Mouse (Mus musculus) adrenal gland, postnatal 25 days (tissue): ENCODE results near the gene Shroom4. TPM values are rescaled to one million over a fixed set of nuclear protein-coding genes. Genes with fewer than 3 reads are reported as not detected.
"Not testable (repeated sequence)": the region's sequence is repeated elsewhere in the genome, so short reads cannot be mapped to it uniquely, and the experiment has no call there.

ENCODE experiments used
- DNase-seq: peaks from one replicate; pipeline ENCODE4 v3.0.0; 2021; ENCODE audit warnings: mixed read lengths
- long read RNA-seq: library from polyadenylated mRNA; stranded (forward); transcript quantifications from one replicate; pipeline ENCODE4 v2.0.0, GENCODE M21; 2021
- total RNA-seq: library from RNA; stranded (reverse); gene quantifications from 2 replicates; pipeline ENCODE4 v1.2.3, GENCODE M21; 2021

Gene Shroom4
- 10.9 and 12.7 TPM in 2 replicates for total RNA-seq
- long read RNA-seq, partial matches to known transcripts: 0 of 1 reads
- long read RNA-seq, other reads (novel, unspliced or antisense): 1 of 1 reads

GRCm38 (mm10) chrX:6399626-6400397 is at the start of gene Shroom4:
Gene Shroom4 (plus strand): TSS chrX:6399854.
- DNase-seq: peak; percentile 75

GRCm38 (mm10) chrX:6356876-6357275 is 42.8 kb upstream of the Shroom4 start:
- no peak for DNase-seq

DNA sequence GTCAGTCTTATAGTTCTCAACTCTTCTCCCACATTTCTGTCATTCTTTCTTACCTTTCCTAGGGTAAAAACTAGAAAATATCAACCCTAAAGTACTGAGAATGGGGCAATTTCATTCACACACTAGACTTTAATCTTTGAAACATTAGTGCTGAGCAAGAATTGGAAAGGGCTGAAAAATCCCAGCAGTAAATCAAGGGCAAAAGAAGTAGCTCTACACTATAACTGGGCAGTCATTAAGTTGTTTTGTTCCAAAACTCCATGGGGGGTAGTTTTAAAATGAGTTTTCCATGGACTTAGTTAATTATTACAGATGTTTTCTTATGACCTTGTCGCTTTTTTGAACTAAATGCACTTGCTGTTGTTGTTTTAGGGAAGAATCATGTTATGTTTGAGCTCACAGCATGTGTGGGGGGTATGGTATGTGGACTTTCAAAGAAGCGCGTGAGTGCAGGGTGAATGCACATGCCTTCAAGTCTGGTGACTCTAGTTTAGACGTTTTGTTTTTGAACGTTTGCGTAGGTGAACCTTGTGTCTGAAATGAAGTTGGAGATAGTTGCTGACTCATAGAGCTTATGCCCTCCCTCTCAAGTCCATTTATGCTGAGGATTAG is 42.0 kb upstream of the Shroom4 start:
- no peak for DNase-seq

GRCm38 (mm10) chrX:6368822-6369221 is 30.8 kb upstream of the Shroom4 start:
- no peak for DNase-seq

DNA sequence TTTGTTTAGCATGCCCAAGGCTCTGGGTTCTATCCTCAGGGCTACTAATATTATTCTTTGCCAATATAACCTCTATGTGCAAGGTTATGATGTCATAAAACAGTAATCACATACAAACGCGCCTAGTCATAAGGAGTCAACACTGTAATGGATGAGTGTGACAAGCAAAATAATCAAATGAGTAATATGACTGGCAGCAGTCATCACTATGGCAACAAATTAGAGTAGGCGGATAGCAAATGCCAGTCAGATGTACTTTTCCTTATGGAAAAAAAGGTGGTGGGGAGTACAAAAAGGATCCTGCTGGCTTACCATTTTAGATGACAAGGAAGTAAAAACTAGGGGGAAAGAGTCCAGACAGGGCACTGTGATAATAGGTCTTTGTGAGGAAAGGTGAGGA is 28.9 kb upstream of the Shroom4 start:
- DNase-seq: no peak

- DNase-seq: no peak
Observed at GRCm38 (mm10) chrX:6393861-6394260, 5.8 kb upstream of the Shroom4 start.

DNA sequence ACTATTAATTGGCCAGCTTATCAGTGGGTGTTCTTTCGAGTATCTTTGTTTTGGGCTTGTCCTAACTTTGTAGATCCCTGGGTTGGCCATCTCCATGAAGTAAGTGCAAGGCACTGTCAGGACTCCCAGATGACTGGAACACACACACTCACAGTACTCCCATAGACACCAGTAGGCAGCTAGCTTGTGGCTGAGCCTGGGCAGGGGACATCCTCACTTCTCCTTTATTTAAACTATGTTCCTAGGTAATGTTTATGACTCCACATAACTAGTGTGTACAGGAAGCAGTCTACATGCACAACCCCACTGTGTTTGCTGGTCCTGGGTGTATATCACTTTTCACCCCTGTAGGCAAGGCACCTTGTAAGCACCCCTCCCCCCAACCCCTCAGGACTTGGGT is 461 bp upstream of the Shroom4 start:
- DNase-seq: no peak

DNA sequence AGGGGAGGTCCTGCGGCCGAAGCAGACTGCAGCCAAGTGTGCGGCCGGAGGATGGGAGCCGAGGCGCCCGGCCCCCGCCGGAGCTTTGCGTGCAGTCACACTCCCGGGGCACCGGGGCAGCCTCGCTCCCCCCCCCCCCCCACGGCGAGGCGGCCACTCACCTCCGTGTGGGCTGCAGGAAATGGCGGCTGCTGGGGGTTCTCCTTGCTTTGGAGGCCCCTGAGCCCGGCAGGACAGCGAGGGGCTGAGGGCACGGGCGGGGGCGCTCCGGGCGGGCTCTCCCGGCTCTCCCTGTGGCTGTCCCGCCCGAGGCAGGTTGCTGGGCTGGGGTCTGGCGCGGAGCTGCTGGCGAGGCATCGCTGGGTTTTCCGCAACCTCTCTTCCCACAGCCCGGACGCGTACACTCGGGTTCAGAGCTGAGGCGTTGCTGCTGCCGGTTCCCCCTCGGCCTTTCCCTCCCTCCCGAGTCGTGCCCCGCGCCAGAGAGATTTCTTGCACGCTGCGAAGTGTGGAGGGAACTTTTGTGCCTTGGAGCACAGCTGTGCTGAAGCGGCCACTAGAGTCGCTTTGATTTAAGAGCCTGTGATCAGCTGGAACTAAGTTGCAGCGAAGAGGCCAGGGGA is 855 bp downstream of the Shroom4 start:
- peak; percentile 22 for DNase-seq

DNA sequence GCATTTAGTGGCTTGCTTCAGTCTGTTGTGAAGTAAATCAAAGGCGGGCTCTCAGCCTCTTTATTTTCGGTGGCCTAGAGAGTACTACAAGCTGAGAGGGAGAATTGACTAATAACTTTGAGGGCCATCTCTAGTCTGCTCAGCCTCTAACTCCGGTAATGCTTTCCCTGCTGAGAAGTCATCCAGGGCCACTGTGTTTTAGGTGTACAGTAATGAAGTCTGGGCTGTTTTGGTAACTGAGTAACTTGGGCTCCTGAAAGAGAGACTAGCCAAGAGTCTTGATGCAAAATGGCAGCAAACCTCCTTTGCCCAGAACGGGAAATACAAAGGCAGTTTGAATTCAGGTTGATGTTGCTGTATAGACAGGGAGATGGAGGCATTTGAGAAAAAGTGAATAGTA is 3.3 kb downstream of the Shroom4 start:
- DNase-seq: no peak

DNA sequence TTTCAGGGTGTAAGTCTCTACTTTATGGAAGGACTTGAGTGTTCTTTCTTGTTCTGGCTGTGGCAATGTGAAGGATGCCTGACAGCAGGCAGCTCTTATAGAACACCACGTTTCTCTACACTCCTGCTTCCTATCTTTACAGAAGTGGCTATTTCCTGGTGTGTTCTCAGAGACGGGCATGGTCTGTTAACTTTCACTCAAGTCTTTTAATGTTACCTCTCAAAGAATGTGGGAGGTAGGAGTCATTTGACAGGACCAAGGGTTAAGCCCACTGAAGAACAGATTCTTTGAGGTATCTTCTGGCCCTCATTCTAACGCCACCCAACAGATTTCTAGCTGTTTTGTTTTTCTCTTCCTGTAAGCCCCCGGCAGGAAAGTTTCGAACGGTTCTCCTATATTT is 9.5 kb downstream of the Shroom4 start:
- no peak for DNase-seq

- DNase-seq: no peak
Observed at GRCm38 (mm10) chrX:6415412-6415811, 15.8 kb downstream of the Shroom4 start.

- DNase-seq: no peak
Observed at GRCm38 (mm10) chrX:6415936-6416335, 16.3 kb downstream of the Shroom4 start.

DNA sequence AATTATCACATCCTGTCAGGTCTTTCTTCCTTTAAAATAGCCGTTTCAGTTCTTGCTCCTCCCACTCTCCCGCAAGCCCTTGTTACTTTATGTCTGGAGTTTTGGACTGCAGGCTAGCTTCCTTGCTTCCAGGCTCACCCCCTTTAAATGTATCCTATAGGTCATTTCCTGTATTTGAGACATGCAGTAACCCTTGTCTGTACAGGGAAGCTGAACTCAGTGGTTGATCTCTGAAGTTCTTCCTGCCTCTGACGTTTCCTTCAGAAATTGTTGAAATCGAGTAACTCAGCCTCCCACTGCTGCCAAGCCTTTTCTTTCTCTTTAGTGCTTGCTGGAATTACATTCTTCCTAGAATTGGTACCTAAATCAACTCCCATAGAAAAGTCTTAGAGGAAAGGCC is 18.5 kb downstream of the Shroom4 start:
- DNase-seq: no peak

DNA sequence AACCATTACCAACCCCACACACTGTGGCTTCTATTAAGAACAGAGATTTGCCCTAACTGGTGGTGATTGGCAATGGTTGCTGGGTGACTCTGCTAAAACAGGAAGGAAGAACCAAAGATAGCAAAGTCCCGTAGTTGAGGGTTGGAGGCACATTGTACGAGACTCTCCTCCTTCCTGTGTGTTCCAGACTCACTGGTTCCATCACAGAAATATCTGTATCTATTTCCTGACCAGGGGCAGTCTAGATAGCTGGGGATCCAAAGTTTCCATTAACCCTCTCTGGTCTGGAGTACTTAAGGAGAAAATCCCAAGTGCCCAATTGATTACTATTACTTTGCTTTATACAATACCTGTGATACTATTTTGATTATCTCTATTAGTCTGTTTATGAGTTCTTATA is 35.6 kb downstream of the Shroom4 start:
- DNase-seq: no peak

DNA sequence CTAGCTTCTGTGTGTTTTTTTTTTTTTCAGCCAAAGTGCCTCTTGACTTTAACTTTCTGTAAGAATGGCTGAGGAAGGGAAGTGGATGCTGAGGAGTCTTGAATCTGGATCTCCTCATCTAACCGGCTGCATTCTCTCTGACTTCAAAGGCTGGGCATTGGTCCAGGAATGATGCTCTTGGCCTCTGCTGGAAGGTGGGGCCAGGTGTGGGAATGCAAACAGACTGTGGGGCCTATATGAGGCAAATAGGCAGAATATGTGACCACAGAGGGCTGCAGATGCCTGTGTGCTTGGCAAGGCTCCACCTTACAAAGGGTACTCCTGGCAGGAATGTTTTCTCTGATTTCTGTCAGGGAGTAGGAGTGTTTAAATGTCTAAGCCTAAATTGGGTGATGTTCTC is 46.8 kb downstream of the Shroom4 start:
- no peak for DNase-seq

DNA sequence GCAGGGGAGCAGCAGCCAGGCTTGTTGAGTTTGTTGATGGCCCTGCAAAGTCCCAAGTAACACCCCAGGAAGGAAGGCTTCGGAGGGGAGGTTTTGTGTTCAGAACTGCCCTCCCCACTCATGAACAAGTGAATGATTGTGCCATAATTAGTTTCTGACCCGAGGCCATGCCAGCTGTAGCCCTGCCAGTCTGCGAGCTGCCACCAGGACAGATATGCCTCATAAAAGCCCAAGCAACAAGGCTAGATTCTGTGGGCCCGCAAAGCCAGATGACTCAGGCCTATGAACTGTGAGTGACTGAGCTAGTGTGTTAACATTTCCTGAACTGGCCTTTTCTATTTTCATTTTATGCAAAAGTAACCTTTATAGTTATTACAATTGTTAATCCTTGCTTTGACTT is 48.3 kb downstream of the Shroom4 start:
- DNase-seq: peak; percentile 33

- no peak for DNase-seq
Observed at GRCm38 (mm10) chrX:6453220-6453619, 53.6 kb downstream of the Shroom4 start.

- DNase-seq: not testable (repeated sequence)
Observed at GRCm38 (mm10) chrX:6469251-6469650, 69.6 kb downstream of the Shroom4 start.

DNA sequence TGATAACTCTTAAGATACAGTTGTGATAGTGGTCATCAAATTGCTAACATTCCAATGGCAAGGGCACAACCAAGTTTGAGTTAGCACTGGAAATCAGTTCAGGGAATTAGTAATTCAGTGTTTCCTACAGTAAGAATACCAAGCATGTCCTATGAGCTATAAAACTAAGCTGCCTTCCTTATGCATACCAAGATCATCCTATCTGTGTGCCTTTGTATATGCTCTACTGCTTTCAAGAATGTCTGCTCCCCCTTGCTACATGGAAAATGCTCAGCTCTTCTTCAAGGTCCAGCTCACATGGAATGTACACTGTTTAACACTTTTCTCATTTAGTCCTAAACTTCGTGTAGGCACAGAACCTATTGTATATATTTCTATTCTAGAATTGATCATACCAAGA is 72.9 kb downstream of the Shroom4 start:
- DNase-seq: not testable (repeated sequence)

- no peak for DNase-seq
Observed at GRCm38 (mm10) chrX:6475177-6475576, 75.5 kb downstream of the Shroom4 start.

DNA sequence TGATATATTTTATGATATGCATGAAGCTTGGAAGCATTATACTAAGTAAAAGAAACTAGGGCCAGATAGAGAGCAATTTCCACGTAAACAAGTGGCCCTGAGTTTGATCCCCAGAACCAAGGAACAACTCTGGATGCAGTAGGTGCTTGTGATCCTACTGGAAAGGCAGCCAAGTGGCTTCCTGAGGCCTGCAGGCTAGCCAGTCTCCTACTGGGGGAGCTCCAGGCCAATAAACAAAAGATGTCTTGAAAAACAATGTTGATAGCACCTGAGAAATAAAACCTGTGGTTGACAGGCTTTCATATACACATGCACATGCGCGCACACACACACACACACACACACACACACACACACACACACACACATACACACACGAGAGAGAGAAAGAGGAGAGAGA is 82.6 kb downstream of the Shroom4 start:
- no peak for DNase-seq

DNA sequence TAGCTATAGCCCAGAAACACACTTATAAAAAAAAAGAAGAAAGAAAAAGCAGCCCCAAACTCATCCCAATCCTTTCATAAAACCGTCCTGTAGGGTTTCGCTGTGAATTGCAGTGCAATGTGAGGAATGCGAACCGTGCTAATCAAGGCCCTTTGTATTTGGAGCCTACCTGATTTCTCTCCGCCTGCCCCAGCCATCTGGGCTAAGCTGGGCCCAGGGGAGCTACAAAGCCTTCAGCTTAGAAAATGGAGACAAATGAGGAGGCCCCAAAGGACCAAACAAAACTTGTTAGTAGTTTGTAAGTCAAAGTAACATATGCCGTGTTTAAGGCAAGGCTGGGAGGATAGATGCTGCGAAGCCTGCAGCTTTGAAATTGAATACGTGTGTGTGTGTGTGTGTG is 84.2 kb downstream of the Shroom4 start:
- DNase-seq: no peak

DNA sequence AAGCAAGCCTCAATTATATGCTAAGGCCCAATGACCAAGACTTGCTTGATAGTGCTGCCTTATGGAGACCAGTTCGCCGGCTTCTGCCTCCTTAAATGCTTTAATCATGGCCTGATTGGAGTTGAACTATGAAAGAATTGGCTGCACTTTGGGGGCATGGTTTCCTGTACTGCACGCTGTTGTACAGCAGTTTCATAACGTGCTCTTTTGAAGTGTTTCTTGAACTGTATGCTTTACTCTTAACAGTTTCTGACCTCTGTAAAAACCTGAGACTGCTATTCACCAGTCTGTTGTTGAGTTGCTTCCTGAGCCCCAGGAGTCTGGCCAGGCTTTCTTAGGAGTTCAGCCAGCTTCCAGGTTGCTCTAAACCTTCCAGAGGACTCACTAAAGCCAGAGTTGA is 90.8 kb downstream of the Shroom4 start:
- DNase-seq: no peak

DNA sequence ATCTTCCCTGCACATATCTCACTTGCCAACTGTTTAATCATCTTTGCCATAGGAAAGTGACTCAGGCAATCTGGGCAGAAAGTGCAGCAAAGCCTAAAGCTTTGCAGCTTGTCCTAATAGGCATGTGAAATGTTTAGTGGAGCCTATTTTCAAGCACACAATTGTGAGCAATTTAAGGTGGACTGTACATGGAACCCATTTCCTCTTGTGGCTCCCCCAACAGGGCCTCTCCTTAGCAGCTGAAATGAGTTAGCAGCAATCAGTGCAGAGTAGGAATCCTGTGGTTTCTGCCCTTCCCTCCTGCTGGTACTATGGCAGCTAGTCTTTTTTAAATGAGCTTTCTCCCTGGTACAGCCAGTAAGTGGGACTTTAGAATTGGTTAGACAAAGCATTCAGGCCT is 95.8 kb downstream of the Shroom4 start:
- DNase-seq: no peak
